Mouse (Mus musculus) limb, embryonic 10.5 days (tissue): ENCODE results near the gene Creb5. TPM values are rescaled to one million over a fixed set of nuclear protein-coding genes. Genes with fewer than 3 reads are reported as not detected.

ENCODE experiments used
- DNase-seq: peaks from one replicate; pipeline ENCODE4 v3.0.0-alpha.2; 2017; ENCODE audit warnings: low spot score
- H3K27ac ChIP-seq: fragments of 300-500 bp; sonication (generic); 2 replicates; pipeline ENCODE4 v1.5.1; 2016; ENCODE audit warnings: mild to moderate bottlenecking
- H3K27me3 ChIP-seq: fragments of 300-500 bp; sonication (generic); 2 replicates; pipeline ENCODE4 v1.6.1; 2016; ENCODE audit warnings: low read depth, mild to moderate bottlenecking; ENCODE audit not compliant: poor library complexity, severe bottlenecking
- H3K36me3 ChIP-seq: fragments of 300-500 bp; sonication (generic); 2 replicates; pipeline ENCODE4 v1.6.1; 2016; ENCODE audit warnings: mild to moderate bottlenecking, moderate library complexity
- H3K4me1 ChIP-seq: fragments of 300-500 bp; sonication (generic); 2 replicates; pipeline ENCODE4 v1.6.1; 2016
- H3K4me3 ChIP-seq: fragments of 300-500 bp; sonication (generic); 2 replicates; pipeline ENCODE4 v1.5.1; 2016; ENCODE audit warnings: mild to moderate bottlenecking, moderate library complexity
- H3K9me3 ChIP-seq: fragments of 300-500 bp; sonication (generic); replicated peaks from 2 replicates; pipeline ENCODE4 v1.6.1; 2016; ENCODE audit warnings: mild to moderate bottlenecking
- WGBS: fragments of 180-500 bp; shearing (Covaris S2); methylation state at CpG from one replicate; pipeline ENCODE4 v1.1.7; 2016; 5-methylcytosine and 5-hydroxymethylcytosine counted together
- polyA plus RNA-seq: library from polyadenylated mRNA; unstranded; fragments of >200 nt; fragmentation: Nextera tagmentation; extraction: Ambion mirVana; gene quantifications from 2 replicates; pipeline ENCODE4 v1.2.1, GENCODE M21; 2016

Creb5 gene
- polyA plus RNA-seq, 1 experiment from 2014 or later = 12.1 TPM

DNA sequence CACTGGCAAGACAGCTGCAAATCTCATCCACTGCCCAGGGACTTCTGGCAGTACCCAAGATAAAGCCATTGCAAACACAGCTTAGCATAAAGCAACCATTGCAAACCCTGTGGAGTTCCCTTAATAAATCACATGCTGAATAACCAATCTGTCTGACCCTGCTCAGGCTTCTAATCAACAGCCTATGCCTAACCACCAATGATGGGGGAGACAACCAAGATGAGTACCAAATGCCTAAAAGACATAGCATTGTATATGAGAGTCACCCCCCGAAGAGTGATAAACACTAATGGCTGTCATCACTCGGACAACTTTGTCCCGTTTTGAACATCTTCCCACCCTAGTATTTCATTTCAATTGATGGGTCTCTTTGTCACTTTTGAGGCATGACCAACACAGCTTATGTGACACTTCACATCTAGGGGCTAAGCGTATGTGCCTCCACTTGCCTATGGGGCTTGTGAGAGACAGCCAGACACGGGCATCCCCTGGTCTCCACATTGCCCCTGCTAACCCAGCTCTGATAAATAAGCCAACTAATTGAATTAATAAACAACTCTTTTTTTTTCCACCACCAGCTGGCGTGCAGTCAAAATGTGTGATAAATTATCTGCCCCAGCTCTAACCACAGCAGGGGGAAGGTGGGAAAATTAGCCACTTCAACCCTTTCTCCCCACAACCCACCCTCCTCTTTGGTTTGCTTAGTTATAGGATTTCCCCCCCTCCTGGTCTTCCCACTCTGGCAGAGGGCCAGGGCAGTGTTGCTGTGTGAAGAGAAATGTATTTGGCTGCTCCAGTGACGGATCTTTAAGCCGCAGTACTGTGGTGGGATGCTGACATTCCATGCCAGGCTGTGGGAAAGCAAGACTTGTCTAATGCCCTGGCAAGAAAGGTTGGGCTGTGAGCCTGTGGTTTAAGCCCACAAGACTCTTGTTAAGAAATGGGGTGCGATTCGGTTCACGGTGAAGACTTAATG is 376.1 kb downstream of the Creb5 start:
- H3K4me1 ChIP-seq = peaks cover 31% of the 10 kb centered on the region
- peak overlapping the region; percentile 32; the same call in 1 of the 2 replicates for H3K27ac ChIP-seq
- WGBS = 73% methylated on average over 11 of the region's 11 CpGs
- no peak overlapping the region for H3K4me3 ChIP-seq
- no peaks in the 10 kb centered on the region for H3K9me3 ChIP-seq
- DNase-seq = no peak
- H3K27me3 ChIP-seq = peaks cover 27% of the 10 kb centered on the region
- no peaks in the 10 kb centered on the region for H3K36me3 ChIP-seq

DNA sequence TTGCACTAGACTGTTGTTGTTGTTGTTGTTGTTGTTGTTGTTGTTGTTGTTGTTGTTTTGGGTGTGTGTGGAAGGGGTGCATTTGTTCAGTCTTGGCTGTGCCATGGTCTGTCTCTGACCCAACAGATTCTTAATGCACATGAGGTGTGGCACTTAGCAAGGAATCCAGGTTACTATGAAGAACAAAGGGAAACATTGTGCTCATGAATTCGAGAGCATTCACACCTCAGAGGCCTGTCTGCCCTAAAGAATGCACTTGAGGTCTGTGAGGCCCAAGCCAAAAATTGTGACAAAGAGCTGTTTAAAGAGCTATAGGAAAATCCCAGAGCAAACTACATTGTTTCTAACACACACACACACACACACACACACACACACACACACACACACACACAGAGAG is 377.7 kb downstream of the Creb5 start:
- H3K4me1 ChIP-seq = peaks cover 31% of the 10 kb centered on the region
- 68% methylated on average over 1 of the region's 1 CpGs for WGBS
- DNase-seq = no peak
- H3K9me3 ChIP-seq = no peaks in the 10 kb centered on the region
- H3K27me3 ChIP-seq = peaks cover 27% of the 10 kb centered on the region
- H3K36me3 ChIP-seq = no peaks in the 10 kb centered on the region
- no peak overlapping the region for H3K4me3 ChIP-seq
- H3K27ac ChIP-seq = peak overlapping the region; percentile 32; the same call in 1 of the 2 replicates

DNA sequence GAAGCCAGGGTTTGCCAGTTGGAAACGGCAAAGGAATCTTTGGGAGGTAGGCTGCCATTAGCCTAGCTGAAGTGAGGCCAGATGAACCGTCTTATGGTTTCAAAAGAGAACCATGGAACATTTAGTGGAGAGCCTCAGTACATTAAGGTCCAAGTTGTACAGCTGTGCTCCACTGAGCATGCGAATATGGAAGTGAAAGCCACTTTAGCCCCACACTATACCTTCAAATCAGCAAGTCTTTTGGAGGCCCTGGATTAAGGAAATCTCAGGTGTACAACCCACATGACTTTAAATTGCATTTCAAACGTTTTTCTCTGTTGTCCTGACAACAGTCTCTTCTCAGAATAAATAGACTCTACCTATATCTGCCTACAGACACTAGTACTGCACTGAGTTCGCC is 379.4 kb downstream of the Creb5 start:
- Histone ChIP-seq H3K4me1 (peaks cover 29% of the 10 kb centered on the region), H3K27me3 (peaks cover 26% of the 10 kb centered on the region), H3K4me3 (no peak overlapping the region), H3K36me3 (no peaks in the 10 kb centered on the region), H3K27ac (no peak overlapping the region), H3K9me3 (no peaks in the 10 kb centered on the region)
- 83% methylated on average over 5 of the region's 5 CpGs for WGBS
- no peak for DNase-seq

DNA sequence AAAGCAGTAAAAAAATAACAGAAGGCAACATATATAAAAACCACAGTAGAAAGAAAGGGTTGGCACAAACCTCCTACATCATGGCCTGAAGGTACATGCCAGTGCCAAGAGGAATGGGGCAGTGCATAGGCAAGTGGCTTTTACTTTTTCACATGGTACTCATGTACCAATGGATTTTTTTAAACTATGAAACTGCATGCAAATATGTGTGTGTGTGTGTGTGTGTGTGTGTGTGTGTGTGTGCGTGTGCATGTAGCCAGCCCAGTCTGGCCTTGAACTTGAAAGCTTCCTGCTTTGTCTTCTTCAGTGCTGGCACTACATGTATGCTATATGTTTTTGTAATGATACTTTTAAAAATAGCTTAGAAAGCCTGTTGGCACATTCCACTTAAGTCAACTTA is 391.2 kb downstream of the Creb5 start:
- H3K27me3 ChIP-seq = no peaks in the 10 kb centered on the region
- H3K9me3 ChIP-seq = no peaks in the 10 kb centered on the region
- no peak for DNase-seq
- H3K27ac ChIP-seq = no peak overlapping the region
- H3K4me1 ChIP-seq = peaks cover 34% of the 10 kb centered on the region
- H3K36me3 ChIP-seq = no peaks in the 10 kb centered on the region
- no peak overlapping the region for H3K4me3 ChIP-seq
- WGBS = 92% methylated on average over 1 of the region's 1 CpGs

DNA sequence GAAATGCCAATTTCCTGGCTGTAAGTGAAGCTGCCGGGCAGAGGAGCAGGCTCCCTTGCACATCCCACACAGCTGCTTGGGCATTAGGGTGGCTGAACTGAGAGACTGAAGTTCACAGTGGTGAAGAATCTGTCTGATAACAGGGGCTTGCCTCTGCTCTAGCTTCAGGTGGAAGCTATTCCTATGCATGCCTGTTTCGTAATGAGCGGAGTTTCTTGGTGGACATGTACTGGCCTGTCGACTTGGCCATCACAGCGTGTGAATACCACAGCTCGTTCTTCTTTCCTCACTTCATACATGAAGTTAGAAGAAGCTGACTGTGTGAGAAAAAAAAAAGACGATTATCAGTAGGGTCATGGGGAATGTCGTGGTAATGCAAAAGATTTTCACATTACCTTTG is 393.0 kb downstream of the Creb5 start:
- H3K4me3 ChIP-seq = no peak overlapping the region
- no peak overlapping the region for H3K27ac ChIP-seq
- H3K27me3 ChIP-seq = no peaks in the 10 kb centered on the region
- no peak for DNase-seq
- peaks cover 41% of the 10 kb centered on the region for H3K4me1 ChIP-seq
- WGBS = 86% methylated on average over 8 of the region's 8 CpGs
- no peaks in the 10 kb centered on the region for H3K9me3 ChIP-seq
- no peaks in the 10 kb centered on the region for H3K36me3 ChIP-seq

DNA sequence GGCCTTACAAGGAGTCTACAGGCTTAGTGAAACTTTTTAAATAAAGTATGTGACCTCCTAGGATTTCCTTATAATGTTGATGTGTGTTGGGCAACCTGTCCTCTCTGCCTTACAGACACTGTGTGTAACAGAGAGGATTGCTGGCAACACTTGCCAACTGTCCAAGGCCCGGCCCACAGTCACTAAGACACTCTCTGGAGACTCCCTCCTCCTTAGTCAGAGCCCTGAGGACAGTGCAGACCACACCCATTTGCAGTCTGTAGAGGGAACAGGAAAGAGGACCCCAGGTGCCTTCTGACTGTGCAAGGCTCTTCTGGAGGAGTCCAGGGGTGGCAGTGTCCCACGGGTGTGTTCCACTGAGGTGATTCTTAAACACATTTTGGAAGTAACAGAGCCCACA is 397.3 kb downstream of the Creb5 start:
- no peak for DNase-seq
- Histone ChIP-seq H3K4me3 (no peak overlapping the region), H3K9me3 (no peaks in the 10 kb centered on the region), H3K27ac (peak overlapping the region; percentile 30; the same call in 1 of the 2 replicates), H3K36me3 (no peaks in the 10 kb centered on the region), H3K27me3 (no peaks in the 10 kb centered on the region), H3K4me1 (peaks cover 45% of the 10 kb centered on the region)
- 80% methylated on average over 2 of the region's 2 CpGs for WGBS

DNA sequence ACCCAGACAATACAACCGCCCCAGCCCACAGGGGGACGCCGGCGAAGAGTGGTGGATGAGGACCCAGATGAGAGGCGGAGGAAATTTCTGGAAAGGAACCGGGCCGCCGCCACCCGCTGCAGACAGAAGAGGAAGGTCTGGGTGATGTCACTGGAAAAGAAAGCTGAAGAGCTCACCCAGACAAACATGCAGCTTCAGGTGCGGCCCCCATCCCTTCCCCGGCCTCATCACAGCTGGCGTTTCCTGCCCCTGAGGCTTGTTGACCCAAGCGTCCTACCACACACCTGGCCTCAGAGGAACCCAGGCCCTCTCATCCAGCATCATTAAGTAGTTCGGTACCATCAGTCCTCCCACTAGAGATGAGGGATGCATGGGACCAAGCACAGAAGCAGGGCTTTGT is 398.3 kb downstream of the Creb5 start:
- H3K27ac ChIP-seq = peak overlapping the region; percentile 68
- 83% methylated on average over 14 of the region's 14 CpGs for WGBS
- H3K36me3 ChIP-seq = no peaks in the 10 kb centered on the region
- peaks cover 49% of the 10 kb centered on the region for H3K4me1 ChIP-seq
- H3K9me3 ChIP-seq = no peaks in the 10 kb centered on the region
- H3K27me3 ChIP-seq = no peaks in the 10 kb centered on the region
- no peak for DNase-seq
- H3K4me3 ChIP-seq = no peak overlapping the region

DNA sequence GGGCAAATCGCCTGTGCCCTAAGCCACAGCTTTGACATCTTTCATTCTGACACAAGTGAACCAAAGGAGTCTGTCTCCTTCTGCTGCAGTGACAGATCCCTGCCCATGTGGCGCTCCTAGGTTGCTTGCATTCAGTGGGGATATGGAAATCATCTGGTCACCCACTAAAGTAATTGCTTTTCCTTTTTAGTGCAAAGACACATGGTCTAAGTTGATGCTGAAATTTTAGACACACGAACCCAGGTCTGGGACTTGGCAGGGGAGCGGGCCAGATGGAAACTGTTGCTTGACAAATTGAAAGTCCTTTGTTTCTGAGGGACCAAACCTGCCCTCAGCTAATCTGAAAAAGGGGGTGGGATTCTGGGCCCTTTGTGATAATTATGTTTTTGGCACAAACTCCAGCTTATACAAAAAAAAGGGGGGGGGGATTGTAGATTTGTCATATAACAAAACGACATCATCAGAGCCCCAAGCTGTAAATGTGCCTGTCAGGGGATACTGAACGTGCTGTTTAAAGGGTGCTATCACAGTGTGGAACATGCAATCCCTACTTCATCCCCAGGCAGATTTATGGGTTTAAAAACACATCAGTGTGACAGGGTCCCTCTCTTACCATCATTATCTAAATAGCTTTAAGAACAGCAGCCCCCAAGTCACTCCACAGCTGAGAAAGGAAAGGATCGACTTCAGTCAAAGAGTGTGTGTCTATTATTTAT is 401.9 kb downstream of the Creb5 start:
- H3K27ac ChIP-seq = peak overlapping the region; percentile 80
- no peaks in the 10 kb centered on the region for H3K36me3 ChIP-seq
- WGBS = 20% methylated on average over 7 of the region's 7 CpGs
- DNase-seq = peak; percentile 51
- no peaks in the 10 kb centered on the region for H3K9me3 ChIP-seq
- peaks cover 55% of the 10 kb centered on the region for H3K4me1 ChIP-seq
- 0 out of 2 replicates have a peak, but pooled peaks cover 3% of the 10 kb centered on the region for H3K27me3 ChIP-seq
- no peak overlapping the region for H3K4me3 ChIP-seq

DNA sequence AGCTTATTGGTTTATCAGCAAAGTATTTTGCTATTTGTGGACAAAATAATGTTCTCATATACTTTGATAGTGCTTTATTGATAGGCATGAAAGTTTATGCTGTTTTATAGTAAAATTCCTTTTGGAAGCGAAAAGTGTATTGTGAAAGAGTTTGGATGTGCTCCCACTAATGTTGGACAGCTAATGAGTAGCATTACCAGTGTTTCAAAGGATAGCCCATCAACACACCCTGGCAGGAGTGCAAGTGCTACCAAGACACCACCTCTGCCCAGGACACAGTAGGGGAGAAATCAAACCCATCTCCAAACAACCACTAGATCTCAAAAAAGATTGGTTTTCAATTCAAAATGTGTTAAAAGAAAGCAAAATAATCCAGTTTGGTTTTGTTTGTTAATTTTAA is 403.9 kb downstream of the Creb5 start:
- H3K27me3 ChIP-seq = 0 out of 2 replicates have a peak, but pooled peaks cover 3% of the 10 kb centered on the region
- no peaks in the 10 kb centered on the region for H3K9me3 ChIP-seq
- no peaks in the 10 kb centered on the region for H3K36me3 ChIP-seq
- WGBS = 96% methylated on average over 1 of the region's 1 CpGs
- peaks cover 56% of the 10 kb centered on the region for H3K4me1 ChIP-seq
- no peak overlapping the region for H3K27ac ChIP-seq
- no peak overlapping the region for H3K4me3 ChIP-seq
- DNase-seq = no peak

DNA sequence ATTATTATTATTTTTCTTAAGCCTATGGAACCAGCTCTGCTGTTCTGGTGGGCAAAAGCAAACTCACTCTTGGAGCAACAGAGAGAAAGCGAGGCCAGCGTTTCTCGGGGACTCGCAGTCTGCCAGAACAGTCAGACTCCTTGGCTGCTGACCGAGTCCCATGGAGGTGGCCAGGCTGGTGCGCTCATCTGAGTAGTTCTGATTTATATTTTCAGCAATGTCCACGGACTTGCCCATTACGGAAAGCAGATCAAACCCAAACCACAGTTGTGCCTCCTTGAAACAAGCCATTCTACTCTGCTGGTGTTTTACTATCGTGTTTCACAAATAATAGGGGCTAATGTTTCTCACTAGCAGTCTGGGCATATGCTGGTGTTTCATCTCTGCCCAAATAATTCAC is 408.1 kb downstream of the Creb5 start:
- Histone ChIP-seq H3K27me3 (0 out of 2 replicates have a peak, but pooled peaks cover 3% of the 10 kb centered on the region), H3K36me3 (no peaks in the 10 kb centered on the region), H3K27ac (peak overlapping the region; percentile 71), H3K4me3 (no peak overlapping the region), H3K4me1 (peaks cover 56% of the 10 kb centered on the region), H3K9me3 (no peaks in the 10 kb centered on the region)
- DNase-seq = peak; percentile 57
- WGBS = 56% methylated on average over 9 of the region's 9 CpGs

DNA sequence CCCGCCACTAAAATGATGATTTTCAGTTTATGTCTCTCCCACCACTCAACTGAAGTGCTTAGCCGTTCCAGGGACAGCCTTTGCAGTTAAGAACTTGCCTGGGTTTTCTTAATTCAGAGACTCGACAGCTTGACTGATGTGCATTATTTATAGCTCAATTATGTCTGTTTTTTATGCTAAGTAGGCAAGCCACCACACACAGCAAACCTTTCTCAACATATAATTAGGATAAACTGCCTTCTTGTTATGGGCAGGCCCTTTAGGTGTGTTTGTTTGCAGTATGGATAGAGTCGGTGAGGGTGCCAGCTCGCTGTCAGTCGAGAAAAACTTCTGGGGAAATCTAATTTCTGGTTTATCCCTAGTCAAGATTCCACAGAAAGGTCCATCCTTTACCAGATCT is 409.4 kb downstream of the Creb5 start:
- no peak overlapping the region for H3K4me3 ChIP-seq
- 0 out of 2 replicates have a peak, but pooled peaks cover 3% of the 10 kb centered on the region for H3K27me3 ChIP-seq
- H3K27ac ChIP-seq = peak overlapping the region; percentile 47; the same call in 1 of the 2 replicates
- no peaks in the 10 kb centered on the region for H3K9me3 ChIP-seq
- H3K4me1 ChIP-seq = peaks cover 56% of the 10 kb centered on the region
- H3K36me3 ChIP-seq = no peaks in the 10 kb centered on the region
- WGBS = 52% methylated on average over 6 of the region's 6 CpGs
- no peak for DNase-seq

DNA sequence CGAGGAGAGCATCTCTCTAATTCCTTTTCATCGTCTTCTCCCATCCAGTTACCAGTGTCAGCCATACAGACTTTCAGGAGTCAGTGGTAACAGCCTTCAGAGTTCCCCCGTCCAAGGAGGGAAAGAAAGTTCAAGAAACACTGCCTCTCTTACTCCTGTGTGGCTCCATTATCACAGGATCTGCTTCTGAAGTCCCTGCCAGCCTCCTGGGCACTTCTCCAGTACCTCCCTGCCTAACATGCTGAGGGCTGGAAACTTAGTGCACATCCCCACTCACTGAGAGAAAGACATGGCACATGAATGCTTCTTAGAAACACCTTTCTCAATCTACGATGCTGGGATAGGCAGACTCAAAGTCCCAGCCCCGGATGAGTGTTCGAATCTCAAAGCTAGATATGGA is 409.9 kb downstream of the Creb5 start:
- Histone ChIP-seq H3K27me3 (0 out of 2 replicates have a peak, but pooled peaks cover 3% of the 10 kb centered on the region), H3K36me3 (no peaks in the 10 kb centered on the region), H3K4me3 (no peak overlapping the region), H3K9me3 (no peaks in the 10 kb centered on the region), H3K4me1 (peaks cover 56% of the 10 kb centered on the region), H3K27ac (peak overlapping the region; percentile 47; the same call in 1 of the 2 replicates)
- WGBS = 75% methylated on average over 6 of the region's 6 CpGs
- no peak for DNase-seq
